Mouse (Mus musculus): ENCODE measurements at regions not wholly inside any gene's neighbourhood (a gene's known extent, or its start where the extent isn't known, plus 50 kb on each side); places are given as distances from the start of the nearest gene placed in this dataset.

- TF ChIP-seq CTCF (IDR thresholded peaks at IDR 0.05; ENCODE audit: low read depth) (no peak), EP300 (IDR thresholded peaks at IDR 0.05; ENCODE audit: low read depth) (no peak)
Measured at GRCm38 (mm10) chr10:122197703-122198102, 100.5 kb upstream of the Rxylt1 start.

All from liver, postnatal 0 days (tissue).